Mouse (Mus musculus) left cerebral cortex, adult 11 months (tissue): ENCODE results near the gene Hdac10.

Experiments used
- DNase-seq: peaks from one replicate; pipeline ENCODE4 v3.0.0; 2022; ENCODE audit warnings: low spot score

Gene Hdac10

DNA sequence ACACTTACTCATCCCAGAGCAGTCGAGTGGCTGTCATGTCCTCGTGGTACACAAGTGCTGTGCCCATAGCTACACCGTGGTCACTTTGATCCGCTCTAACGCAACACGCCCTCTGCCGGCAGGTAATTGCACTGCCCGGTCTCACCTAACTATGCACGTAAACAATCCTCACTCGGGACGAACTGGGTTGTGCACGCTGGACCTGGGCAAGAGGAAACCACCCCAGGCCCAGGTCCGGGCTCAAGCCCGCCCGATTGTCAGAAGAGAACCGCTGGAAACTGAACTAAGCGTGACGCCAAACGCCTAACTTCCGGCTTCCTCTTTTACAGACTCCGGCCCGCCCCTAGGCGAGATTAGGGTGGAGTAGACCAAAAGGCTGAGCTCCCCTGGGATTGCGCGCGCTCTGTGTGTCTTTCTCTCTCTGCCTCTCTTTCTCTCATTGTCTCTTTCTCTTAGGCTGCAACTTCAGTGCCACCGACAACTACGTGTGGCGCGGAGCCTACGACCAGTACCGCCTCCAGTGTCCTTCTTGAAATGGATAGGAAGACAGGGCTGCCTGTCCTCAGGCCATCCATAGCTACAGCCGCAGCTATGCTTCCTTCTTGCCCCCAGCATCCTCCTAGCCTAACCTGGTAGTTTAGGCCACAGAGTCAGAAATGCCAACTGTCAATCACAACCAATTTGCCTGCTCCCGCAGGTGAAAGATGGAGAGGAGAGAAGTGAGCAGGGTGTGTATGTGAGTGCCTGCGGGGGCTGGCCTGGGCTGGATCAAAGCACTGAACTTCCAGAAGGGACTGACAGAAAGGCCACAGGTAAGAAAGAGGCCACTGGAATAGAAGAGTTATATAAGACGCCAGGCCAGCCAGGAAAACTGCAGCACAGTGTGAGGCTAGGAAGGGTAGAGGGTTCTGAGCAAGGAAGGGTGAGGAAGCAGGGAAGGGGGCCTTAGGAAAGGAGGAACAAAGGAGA lies at the start of gene Hdac10:
TSS of gene Hdac10 (minus strand) at position 319 of the 969 bp plus-strand sequence.
- peak; percentile 78 for DNase-seq

DNA sequence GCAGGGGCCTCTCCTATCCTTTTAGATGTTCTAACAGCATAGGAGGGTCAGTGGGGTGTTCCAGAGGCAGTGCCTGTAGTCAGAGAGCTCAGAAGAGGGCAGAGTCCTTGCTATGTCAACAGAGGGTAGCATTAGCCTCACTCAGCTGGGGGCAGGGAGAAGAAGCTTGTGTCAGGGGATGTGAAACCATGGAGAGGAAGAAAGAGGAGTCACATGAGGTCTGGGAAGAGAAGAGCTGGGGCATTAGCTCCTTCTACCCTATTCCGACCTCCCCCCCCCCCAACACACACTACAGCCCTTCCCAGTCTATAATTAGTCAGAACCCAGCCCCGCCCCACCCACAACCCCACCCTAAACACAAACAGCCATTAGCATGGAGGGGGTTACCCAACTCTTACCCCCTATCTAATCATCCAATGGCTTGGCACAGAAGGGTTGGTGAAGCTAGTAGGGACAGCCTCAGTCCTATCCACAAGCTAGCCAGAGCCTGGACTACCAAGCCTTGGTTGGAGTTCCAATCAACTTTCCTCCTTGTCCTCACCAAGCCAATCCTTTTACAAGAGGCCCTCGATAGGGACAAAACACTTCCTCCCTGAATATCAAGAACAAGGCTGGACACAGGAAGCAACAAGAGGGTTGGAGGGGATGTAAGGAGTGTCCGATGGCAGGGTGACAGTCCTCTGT lies 49.2 kb upstream of the Hdac10 start:
- no peak for DNase-seq

DNA sequence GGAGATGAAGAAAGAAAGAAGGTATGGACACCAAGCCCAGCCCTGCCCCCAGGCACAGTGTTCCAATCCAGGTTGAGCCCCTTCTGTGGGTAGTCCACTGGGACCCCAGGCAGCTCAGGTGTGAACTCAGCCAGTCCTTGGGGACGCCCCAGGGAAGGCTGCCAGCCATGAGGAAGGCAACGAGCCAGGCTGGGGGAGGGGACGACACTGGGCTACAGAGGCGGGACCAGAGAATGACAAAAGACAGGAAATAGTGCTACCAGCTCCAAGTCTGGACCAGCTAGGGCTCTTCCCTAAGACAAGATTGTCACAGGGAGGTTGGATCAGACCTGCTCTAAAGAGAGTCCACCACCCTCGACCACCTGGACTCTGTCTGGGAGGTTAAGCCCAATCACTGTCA lies 48.6 kb upstream of the Hdac10 start:
- no peak for DNase-seq

DNA sequence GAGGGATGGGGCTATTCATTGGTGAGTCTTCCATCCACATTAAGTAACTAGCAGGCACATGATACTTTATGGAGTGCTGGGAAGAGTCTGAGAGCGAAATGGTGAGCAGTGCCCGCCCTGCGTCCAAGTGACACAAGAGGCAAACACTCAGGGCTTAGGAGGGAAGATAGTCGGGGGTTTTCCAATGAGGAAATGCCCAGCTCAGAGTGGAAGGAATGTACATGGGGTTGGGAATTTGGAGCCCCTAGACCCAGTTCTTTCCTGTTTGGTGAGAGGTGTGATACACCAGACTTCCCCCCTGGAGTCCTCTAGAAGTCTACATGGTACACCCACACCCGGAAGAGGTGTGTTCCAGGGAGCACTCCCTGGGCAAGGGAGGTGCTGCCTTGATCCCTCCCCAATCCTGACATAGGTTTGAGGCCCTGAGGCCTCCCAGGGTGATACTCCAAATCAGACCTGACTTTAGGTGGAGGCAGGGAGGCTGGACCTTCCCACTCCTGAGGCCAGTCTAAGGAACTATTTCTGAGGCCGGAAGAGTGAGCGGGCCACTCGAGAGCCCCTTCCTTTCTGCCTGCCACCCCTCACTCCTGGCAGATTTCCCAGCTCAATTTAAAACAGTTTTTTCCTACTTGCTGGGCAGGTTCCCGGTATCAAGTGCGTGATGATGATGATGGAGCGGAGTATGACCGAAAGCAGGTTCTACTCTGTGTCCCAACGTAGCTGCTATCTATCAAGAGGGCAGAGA lies 47.1 kb upstream of the Hdac10 start:
- no peak for DNase-seq

DNA sequence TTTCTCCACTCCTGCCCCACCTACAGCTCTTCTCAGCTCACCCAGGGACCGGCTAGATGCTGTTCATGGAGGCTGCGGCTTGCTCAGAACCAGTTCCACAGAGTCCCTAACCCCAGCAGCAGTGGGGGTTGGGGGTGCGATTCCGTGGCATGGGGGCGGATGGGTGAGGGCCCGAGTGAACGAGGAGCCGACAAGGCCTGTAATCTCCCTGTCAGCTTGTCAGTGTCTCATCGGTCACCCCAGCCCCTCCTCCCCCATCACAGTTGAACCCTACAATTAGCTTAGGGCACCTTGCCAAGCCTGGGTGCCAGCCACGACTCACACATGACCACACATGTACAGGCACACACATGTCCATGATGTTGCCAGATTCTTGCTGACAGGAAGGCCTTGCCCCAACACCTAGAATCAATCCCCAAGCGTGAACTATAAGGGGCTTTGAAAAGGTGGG lies 46.4 kb upstream of the Hdac10 start:
- no peak for DNase-seq

DNA sequence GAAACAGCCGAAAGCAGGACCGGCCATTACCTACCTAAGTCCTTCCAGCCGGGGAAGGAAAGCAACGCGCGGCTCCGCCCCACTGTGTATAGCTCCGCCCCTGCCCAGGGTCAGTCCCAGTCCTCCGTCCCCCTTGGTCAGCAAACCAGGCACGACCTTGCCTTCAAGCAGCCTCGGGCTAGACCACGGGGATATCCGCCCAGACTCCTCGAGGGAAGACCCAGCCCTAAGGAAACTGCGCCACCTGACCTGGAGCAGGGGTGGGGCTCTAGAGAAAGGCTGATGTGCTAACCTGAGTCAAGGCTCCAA lies 45.4 kb upstream of the Hdac10 start:
- DNase-seq = no peak

DNA sequence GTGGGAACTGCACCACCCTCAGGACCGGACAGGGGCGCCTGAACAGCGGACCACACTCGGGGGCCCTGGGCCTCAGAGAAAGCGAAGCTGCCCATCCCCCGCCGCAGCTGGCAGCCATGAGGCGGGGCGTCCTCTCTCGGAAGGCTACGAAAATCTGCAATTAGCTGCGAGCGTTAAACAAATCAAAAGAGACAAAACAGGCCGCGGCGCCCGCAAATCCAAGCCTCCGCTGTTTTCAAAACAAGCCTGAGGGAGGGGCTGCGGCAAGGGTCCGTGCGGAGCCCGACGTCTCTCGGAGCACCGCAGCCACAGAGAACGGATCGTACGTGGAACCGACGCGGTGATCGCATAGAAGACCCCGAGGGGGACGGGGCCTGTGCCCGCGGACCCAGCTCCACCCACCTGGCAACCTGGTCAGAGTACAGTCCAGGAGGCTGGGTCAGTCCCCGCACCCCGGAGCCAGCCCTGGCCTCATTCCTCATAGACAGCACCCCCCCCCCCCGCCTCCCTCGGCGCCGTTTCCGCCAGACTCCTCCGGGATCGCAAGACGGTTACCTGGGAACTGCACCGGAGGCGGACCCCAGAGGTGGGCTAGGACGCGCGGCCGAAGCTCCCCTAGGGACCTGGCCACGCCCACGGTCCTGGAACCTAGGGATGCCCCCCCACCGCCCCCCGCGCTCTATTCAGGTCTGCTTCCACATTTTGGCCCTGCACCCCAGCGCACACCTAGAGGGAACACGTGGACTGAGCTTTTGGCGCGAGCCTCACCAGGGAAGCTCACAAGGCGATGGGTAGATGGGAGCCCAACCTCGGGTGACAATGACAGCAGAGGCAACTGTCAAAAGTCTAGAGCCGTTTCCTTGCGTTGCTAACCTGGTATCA lies 44.8 kb upstream of the Hdac10 start:
- no peak for DNase-seq

DNA sequence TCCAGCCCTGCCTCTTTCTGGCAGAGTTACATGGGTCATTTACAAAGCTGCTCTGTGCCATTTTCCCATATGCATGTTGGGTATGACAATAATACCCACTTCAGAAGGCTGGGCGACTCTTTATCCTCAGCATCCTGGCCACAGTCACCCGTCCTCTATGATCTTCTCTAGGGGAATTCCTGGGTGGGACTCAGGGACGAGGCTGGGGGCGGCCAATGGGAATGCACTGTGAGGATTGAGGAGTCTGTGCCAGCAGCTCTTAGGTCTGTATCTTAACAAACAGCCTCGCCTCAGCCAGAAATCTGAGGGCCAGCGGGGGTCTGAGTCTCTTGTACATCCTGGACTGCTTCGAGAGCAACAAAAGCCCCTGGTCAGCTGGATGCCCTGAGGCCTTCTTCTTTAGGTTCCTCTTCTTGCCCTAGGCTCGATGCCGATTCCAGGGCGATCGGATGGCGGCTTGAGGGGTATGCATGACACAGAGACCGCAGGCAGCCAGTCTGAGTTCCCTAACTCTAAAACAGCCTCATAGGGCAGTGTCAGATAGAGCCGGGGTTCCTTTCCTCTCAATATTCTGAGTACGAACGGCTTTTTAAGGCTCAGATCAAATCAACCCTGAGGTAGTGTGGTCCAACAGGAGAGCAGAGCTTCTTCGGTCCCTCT lies 43.9 kb upstream of the Hdac10 start:
- DNase-seq = no peak

DNA sequence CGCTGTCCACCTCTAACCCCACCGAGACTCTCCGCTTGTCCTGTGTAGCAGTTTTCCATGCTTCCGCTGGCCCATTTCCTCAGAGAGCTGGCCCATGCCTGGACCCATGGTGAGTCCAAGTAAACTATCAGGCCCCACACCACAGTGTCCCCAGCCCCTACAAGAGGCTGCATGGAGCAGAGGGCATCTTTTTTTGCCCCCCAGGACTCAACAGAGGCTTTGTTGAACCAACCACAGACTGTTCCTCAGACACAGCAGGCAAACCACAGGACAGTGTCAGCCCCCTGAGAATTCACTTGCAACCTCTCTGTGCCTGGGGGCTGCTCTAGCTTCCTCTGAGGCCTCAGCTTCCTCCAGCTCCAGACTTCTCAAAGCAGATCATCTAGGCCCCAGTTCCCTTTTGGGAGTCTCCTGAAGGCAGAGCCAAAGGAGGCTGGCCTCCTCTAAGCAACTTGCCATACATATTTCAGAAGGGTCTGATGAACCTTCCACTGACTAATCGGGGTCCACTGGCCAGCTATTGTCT lies 43.1 kb upstream of the Hdac10 start:
- no peak for DNase-seq

DNA sequence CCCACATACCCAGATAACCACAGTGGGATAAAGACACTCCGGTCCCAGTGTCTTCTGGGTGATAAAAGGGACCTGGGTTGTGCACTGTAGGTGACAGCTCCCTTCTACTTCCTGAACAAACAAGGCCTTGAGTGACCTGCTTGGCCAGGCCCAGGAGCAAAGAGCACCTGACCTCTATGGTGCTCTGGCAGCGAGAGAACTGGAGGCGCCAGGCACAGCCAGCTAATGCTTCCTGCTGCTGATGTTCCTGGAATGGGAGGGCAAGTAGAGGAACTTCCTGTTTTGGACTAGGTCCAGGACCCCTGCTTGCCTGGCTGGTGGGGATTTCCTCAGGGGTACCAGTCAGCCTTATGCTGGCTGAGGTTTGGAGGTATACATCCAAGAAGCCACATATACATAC lies 41.6 kb upstream of the Hdac10 start:
- no peak for DNase-seq

DNA sequence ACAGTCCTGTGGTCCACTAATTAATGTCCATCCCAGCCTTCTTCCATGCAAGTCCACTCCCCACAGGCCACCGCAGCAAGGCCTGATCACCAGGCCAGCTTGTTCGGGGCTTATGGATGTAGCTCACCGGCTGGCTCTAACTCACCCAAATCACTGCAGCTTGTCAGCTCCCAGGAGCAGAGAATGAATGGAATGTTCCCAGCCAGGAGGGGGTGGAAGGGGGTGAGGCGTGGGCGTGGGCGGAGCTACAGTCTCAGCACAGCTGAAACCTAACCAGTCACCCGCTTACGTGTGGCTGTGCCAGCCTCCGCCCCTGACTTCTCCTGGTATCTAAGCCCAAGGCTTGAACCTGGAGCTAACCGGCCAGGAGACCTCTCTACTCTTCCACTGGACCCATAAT lies 40.9 kb upstream of the Hdac10 start:
- DNase-seq = peak; percentile 80

DNA sequence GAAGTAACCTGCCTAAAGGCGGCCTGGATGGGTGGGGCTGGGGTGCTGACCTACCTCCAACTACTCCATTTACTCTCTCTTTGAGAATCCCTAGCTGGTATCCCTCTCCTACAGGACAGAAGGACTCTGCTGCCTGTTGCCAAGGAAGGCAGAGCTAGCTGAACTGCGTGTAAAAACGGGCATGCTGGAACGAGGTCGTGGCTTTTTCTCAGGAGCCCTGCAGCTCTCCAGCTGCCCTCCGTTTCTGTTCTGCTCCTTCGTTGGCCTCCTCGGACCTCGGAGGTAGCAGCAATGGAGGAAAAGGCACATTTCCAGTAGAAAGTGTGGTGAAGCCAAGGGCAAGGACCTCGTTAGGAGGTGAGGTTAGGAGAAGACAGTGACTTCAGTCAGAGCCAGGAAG lies 40.4 kb upstream of the Hdac10 start:
- no peak for DNase-seq

DNA sequence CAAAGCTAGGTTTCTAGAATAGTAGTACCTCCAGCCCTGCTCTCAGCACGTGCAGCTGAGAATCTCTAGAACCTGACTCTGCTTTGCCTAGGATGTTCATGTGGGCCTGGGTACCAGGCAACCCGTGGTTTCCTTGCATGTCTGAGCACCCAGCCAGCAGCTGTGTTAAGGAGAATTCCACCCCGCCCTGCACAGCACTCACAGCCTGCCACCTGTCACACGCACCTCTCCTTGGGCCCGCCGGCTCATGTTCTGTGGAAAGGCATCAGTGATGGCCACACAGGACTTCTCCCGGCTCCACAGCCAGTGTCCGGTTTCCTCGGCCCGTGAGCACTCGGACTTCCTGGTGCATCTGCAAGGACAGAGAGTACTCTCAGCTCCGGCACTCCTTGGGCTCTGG lies 37.0 kb upstream of the Hdac10 start:
- DNase-seq = no peak

DNA sequence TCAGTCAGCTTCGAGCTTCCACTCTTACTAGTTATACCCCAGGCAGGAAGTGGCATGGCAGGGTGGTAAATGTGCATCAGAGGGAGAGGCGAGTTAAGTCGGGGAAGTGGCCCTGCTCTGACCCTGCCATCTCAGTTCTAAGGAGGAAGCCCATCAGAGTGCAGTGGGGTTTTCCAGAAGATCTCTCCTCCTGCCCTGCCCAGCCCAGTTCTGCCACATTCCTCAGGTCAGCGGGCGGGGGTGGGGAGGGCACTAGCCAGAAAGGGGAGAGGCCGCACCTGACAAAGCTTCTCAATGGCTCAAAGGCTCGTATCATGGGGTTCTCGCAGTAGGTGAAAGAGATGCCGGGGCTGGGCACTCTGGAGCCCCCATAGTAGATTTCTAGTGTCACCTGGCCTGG lies 32.9 kb upstream of the Hdac10 start:
- no peak for DNase-seq

DNA sequence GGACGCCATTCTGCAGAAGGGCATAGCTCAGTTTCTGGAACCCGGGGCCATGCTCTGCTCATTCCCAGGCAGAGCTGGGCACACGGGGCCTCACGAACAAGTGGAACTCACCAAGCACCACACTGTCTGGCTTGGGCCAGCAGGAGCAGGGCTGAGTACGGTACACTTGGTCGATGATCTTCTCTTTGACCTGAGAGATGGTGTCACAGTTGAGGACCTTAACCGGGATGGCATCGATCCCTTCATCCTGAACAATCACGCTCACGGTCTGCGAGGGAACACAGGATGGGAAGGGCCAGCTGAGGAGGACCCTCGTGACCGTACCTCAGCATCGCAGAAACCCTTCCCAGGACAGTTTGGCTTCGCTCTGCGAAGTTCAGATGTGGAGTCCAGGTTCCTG lies 30.0 kb upstream of the Hdac10 start:
- no peak for DNase-seq

DNA sequence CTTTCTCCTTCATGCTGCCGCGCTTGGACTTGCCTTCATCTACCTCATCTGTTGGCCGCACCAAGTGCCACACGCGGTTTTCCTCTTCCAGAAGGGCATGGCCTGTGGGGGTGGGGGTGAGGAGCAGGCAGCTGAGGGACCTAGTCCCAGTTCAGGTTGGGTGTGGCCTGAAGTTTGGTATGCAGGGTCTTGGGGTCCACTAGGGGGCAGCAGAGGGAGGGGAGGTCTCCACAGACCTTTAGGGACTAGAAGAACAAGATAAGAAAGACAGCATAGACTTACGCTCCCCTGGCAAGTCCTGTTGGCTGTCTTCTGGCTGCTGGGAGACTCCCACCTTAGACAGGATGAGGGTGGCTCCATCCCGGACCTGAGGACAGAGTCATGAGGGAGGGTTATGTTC lies 29.5 kb upstream of the Hdac10 start:
- no peak for DNase-seq

DNA sequence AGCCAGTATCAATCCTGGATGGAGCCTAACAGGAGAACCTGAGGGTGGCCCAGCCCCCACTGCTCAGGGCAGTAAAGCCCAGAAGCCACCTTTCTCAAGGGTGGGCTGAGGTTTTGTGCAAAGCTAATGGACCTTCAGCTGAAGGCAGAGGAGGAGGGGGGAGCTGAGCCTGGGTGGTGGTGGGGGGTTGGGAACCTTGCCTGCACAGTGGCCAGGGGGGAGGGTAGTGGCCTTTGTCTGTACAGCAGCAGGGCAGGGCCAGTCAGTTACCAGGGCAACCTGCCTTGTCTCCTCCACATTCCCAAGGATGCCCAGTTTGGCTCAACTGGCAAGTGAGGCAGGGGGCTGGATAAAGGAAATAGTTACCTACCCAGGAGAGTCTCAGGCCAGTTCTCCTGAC lies 23.8 kb upstream of the Hdac10 start:
- no peak for DNase-seq

DNA sequence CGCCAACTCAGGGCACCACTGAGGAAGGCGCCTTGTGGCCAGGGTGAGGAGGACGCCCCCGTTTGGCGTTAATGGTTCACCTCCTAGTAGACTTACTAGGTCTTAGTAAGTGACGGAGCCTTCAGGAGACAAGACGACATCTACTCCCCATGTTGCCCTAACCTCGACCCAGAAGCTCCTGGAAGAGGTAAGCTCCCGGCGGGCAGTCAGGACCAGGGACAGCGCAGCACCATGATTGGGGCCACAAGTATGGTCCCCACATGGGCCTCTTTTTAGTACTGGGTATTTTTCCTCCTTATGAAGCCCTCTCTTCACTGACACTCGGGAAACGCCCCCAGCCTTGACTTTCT lies 21.5 kb upstream of the Hdac10 start:
- no peak for DNase-seq

DNA sequence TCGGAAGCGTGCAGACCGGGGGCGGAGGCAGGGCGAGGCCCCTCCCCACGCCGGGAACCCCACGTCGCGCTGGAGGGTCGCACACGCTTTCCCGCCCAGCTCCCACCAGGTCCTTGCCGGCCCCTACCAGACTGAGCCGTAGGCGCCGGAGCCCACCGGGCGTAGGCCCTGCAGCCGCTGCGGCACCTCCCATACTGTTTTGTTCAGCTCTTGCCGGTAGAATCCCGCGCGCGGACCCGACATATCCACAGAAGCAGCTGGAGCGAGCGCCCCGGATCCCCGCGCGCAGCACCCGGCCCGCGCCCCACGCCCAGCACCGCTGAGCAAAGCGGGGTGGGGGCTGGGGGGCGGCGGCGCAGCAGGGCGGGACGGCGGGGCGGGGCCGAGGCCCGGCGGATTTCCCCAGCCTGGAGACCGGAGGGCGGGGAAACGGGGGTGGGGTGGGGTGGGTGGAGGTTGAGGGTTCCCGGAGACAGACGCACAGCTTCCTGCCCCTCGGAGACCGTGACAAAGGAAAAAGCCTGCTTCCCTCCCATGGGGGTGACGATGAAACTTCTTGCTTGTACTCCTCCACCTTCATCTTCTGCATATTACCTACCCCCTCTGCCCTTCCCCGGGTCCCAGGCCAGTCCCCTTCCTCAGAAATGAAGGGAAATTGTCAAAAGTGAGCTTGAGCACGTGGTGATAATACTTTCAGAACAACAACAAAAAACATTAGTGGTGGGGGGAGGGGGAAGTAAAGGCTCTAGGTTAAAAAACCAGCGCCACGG lies 21.0 kb upstream of the Hdac10 start, which contains the start of gene Mapk11:
TSS of gene Mapk11 (minus strand) at position 358 of the 770 bp plus-strand sequence.
- DNase-seq = no peak
